In genomic region chr14:99298385-99299021, GRCm38 (mm10) we compare ENCODE assay signal across 8 mouse cellular contexts. TPM values are rescaled to one million over a fixed set of nuclear protein-coding genes. Genes with fewer than 3 reads are reported as not detected.
DNase-seq lines count a peak whose midpoint lies in the region; ATAC-seq lines count a peak whose summit lies in the region.

Gene Klf5, plus strand, starts transcription at chr14:99298691.

- H3K27ac ChIP-seq in heart, embryonic 11.5 days (ENCODE audit: low read depth, low read length): 0 out of 2 replicates have a peak within 1 kb of the TSS, but pooled peaks have one; percentile 35
- H3K27ac ChIP-seq in kidney, embryonic 15.5 days: 0 out of 2 replicates have a peak within 1 kb of the TSS, but pooled peaks have one; percentile 11
- H3K27ac ChIP-seq in limb, embryonic 15.5 days: peak within 1 kb of the TSS; percentile 84

- peaks cover 18% of the 10 kb centered on the region for H3K4me1 ChIP-seq in erythroblast, embryonic 14.5 days (ENCODE audit: control insufficient read depth)
- peaks cover 3% of the 10 kb centered on the region; the same call in 1 of the 2 replicates for H3K4me1 ChIP-seq in heart, embryonic 11.5 days (ENCODE audit: control insufficient read depth, insufficient read depth, low read length)
- H3K4me1 ChIP-seq in kidney, embryonic 15.5 days: peaks cover 13% of the 10 kb centered on the region
- H3K4me1 ChIP-seq in limb, embryonic 15.5 days: 0 out of 2 replicates have a peak, but pooled peaks cover 6% of the 10 kb centered on the region

- H3K36me3 ChIP-seq in erythroblast, embryonic 14.5 days (ENCODE audit: control insufficient read depth): peaks cover 10% of the 10 kb centered on the region
- no peaks in the 10 kb centered on the region for H3K36me3 ChIP-seq in heart, embryonic 11.5 days (ENCODE audit: control insufficient read depth, insufficient read depth, low read length)
- no peaks in the 10 kb centered on the region for H3K36me3 ChIP-seq in kidney, embryonic 15.5 days
- H3K36me3 ChIP-seq in limb, embryonic 15.5 days: 0 out of 2 replicates have a peak, but pooled peaks cover 3% of the 10 kb centered on the region

- peak within 1 kb of the TSS; percentile 75 for H3K4me3 ChIP-seq in erythroblast, embryonic 14.5 days (replicated peaks)
- H3K4me3 ChIP-seq in heart, embryonic 11.5 days (ENCODE audit: low read depth, low read length): peak within 1 kb of the TSS; percentile 77
- H3K4me3 ChIP-seq in kidney, embryonic 15.5 days (replicated peaks): peak within 1 kb of the TSS; percentile 77
- peak within 1 kb of the TSS; percentile 77 for H3K4me3 ChIP-seq in limb, embryonic 15.5 days

- H3K9me3 ChIP-seq in erythroblast, embryonic 14.5 days (ENCODE audit: control insufficient read depth, low read length): no peaks in the 10 kb centered on the region
- no peaks in the 10 kb centered on the region for H3K9me3 ChIP-seq in heart, embryonic 11.5 days (replicated peaks; ENCODE audit: control insufficient read depth, low read length)
- H3K9me3 ChIP-seq in kidney, embryonic 15.5 days (replicated peaks): no peaks in the 10 kb centered on the region
- H3K9me3 ChIP-seq in limb, embryonic 15.5 days: no peaks in the 10 kb centered on the region

- H3K4me2 ChIP-seq in heart, embryonic 11.5 days: peak within 1 kb of the TSS; percentile 99
- H3K4me2 ChIP-seq in kidney, embryonic 15.5 days: peak within 1 kb of the TSS; percentile 99
- H3K4me2 ChIP-seq in limb, embryonic 15.5 days: peak within 1 kb of the TSS; percentile 80

- ATAC-seq in heart, embryonic 11.5 days (replicated peaks; ENCODE audit: insufficient number of reproducible peaks, low FRiP score, low TSS enrichment): peak; percentile 96
- ATAC-seq in kidney, embryonic 15.5 days (replicated peaks; ENCODE audit: low FRiP score): peak; percentile 99
- peak; percentile 97 for ATAC-seq in limb, embryonic 15.5 days (ENCODE audit: insufficient number of reproducible peaks, low FRiP score, low TSS enrichment, low read depth)

- peak within 1 kb of the TSS; percentile 69 for H3K9ac ChIP-seq in heart, embryonic 11.5 days (ENCODE audit: low read depth, low read length)
- H3K9ac ChIP-seq in kidney, embryonic 15.5 days: peak within 1 kb of the TSS; percentile 64
- H3K9ac ChIP-seq in limb, embryonic 15.5 days: peak within 1 kb of the TSS; percentile 78

- peaks cover 60% of the 10 kb centered on the region for H3K27me3 ChIP-seq in erythroblast, embryonic 14.5 days (ENCODE audit: control insufficient read depth)
- H3K27me3 ChIP-seq in heart, embryonic 11.5 days (ENCODE audit: control insufficient read depth, insufficient read depth, low read length): peaks cover 10% of the 10 kb centered on the region
- H3K27me3 ChIP-seq in kidney, embryonic 15.5 days: peaks cover 49% of the 10 kb centered on the region
- H3K27me3 ChIP-seq in limb, embryonic 15.5 days: peaks cover 5% of the 10 kb centered on the region; the same call in 1 of the 2 replicates

- under 1% methylated on average over 48 of the region's 67 CpGs for WGBS in heart, embryonic 11.5 days (ENCODE audit: insufficient replicate concordance)
- 0% methylated on average over 41 of the region's 67 CpGs for WGBS in kidney, embryonic 15.5 days
- under 1% methylated on average over 64 of the region's 67 CpGs for WGBS in limb, embryonic 15.5 days

- peak; percentile 76 for DNase-seq in CD4-positive, CD25-positive, alpha-beta regulatory T cell, adult 2 months (ENCODE audit: low read depth, low spot score)
- peak; percentile 82 for DNase-seq in brain, embryonic 18.5 days (ENCODE audit: low read depth, low spot score)
- DNase-seq in monocyte, adult 2 months (ENCODE audit: low read depth in 1 of 2, low spot score in 2 of 2): peak; percentile 60 to 66
- peak; percentile 76 to 78 for DNase-seq in spleen, postnatal 14 days (ENCODE audit: low spot score in 2 of 2)

RNA-seq across cellular contexts. Expression of gene Klf5, which starts in this region (rescaled TPM):
- 0.64 and 1.2 TPM in 2 replicates for polyA plus RNA-seq in erythroblast, embryonic 14.5 days (2012)
- polyA plus RNA-seq in heart, embryonic 11.5 days (2014; fragmentation: Nextera tagmentation; extraction: Ambion mirVana): 2.4 and 2.6 TPM in 2 replicates
- polyA plus RNA-seq in kidney, embryonic 15.5 days (2015; fragmentation: Nextera tagmentation; extraction: Ambion mirVana): 8.6 and 8.9 TPM in 2 replicates
- polyA plus RNA-seq in limb, embryonic 15.5 days (2015; fragmentation: Nextera tagmentation; extraction: Ambion mirVana): 59.1 and 60.8 TPM in 2 replicates

Comparison
In these comparisons a context has a peak if more than half of its experiments do, and no peak if none do; other contexts are left out.
1. Peak in every context shown above with its lines: DNase-seq, ATAC-seq, H3K4me3 ChIP-seq and H3K27ac ChIP-seq.
2. H3K27ac ChIP-seq: peak in every context shown above with its lines; median percentile 84 in limb, embryonic 15.5 days; 35 in heart, embryonic 11.5 days; 11 in kidney, embryonic 15.5 days.